Mouse (Mus musculus): ENCODE data around the gene Skint10. TPM values are rescaled to one million over a fixed set of nuclear protein-coding genes. Genes with fewer than 3 reads are reported as not detected.

The Skint10 gene
- not detected in 2 replicates for polyA plus RNA-seq (2015; fragmentation: Nextera tagmentation; extraction: Ambion mirVana)

DNA sequence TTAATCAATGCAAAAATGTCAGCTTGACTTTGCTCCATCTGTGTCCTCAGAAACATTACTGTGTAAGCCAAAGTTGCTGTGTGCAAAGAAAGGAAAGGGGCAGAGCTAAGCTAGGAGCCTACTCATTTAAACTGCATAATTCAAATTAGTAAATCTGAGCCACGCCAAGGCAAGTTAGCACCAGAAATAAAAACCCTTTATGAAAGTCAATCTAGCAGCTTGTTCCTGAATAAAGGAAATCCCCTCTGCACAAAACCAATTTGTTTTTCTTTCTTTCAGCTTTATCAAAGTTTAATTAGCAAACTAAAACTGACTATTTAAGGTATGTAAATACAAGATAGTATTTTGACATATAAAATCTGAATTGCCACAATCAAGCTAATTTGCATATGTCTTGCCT is at the start of gene Skint10:
Skint10 (minus strand) TSS at position 101 of the 400 bp plus-strand sequence.
- Histone ChIP-seq H3K9ac (replicated peaks) (no peak within 1 kb of the TSS), H3K4me2 (ENCODE audit: low read depth, low read length) (no peak within 1 kb of the TSS), H3K27me3 (ENCODE audit: insufficient read depth, low read length) (no peaks in the 10 kb centered on the region), H3K27ac (ENCODE audit: low read depth) (no peak within 1 kb of the TSS), H3K4me3 (ENCODE audit: low read depth, low read length) (no peak within 1 kb of the TSS), H3K36me3 (replicated peaks; ENCODE audit: insufficient read depth, low read length) (no peaks in the 10 kb centered on the region), H3K9me3 (ENCODE audit: low read length) (no peaks in the 10 kb centered on the region), H3K4me1 (ENCODE audit: insufficient read depth) (no peaks in the 10 kb centered on the region)
- ATAC-seq (no peak), DNase-seq (no peak)
- no peak for TF ChIP-seq EP300 (IDR thresholded peaks at IDR 0.05; ENCODE audit: low read depth)
- no peak for TF ChIP-seq CTCF (IDR thresholded peaks at IDR 0.05; ENCODE audit: low read depth)
- 62% methylated on average over 1 of the region's 1 CpGs for WGBS (ENCODE audit: insufficient replicate concordance)

DNA sequence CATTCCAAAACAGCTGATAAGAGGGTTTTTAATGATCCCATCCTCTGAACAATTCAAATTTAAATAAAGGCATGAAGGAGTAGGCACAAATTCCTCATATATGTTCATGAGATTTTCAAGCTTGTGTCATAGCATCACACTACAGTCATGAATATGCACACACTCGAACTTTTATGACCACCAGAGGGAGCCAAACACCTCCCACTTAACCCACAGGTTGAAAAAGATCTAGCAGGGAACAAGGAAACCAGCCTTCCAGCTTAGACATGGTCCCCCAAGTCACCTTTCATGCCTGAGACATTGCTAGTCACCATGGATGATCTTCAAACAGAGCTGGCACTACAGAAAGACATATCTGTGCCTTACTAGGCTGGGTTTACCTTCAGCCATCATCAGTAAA is 16.0 kb upstream of the Skint10 start:
- H3K4me1 ChIP-seq (ENCODE audit: insufficient read depth) = no peaks in the 10 kb centered on the region
- no peak for TF ChIP-seq EP300 (IDR thresholded peaks at IDR 0.05; ENCODE audit: low read depth)
- peak; percentile 57 for TF ChIP-seq CTCF (IDR thresholded peaks at IDR 0.05; ENCODE audit: low read depth)
- peak; percentile 32 for DNase-seq
- H3K4me2 ChIP-seq (ENCODE audit: low read depth, low read length) = no peak overlapping the region
- no peak overlapping the region for H3K9ac ChIP-seq (replicated peaks)
- no peak overlapping the region for H3K27ac ChIP-seq (ENCODE audit: low read depth)
- 0% methylated on average over 1 of the region's 1 CpGs for WGBS (ENCODE audit: insufficient replicate concordance)
- ATAC-seq = no peak
- H3K36me3 ChIP-seq (replicated peaks; ENCODE audit: insufficient read depth, low read length) = no peaks in the 10 kb centered on the region
- no peaks in the 10 kb centered on the region for H3K27me3 ChIP-seq (ENCODE audit: insufficient read depth, low read length)
- no peaks in the 10 kb centered on the region for H3K9me3 ChIP-seq (ENCODE audit: low read length)
- H3K4me3 ChIP-seq (ENCODE audit: low read depth, low read length) = no peak overlapping the region

Other genes with a start within 250 kb of the Skint10 start
- gene Skint2, start 217.7 kb downstream of the Skint10 start, polyA plus RNA-seq (2015; fragmentation: Nextera tagmentation; extraction: Ambion mirVana) = not detected in 2 replicates

All from liver, postnatal 0 days (tissue).